Mouse (Mus musculus): Measurements from ENCODE around the gene Lce1g.

Gene Lce1g

GRCm38 (mm10) chr3:92752238-92752637, at the start of gene Lce1g:
Gene Lce1g (minus strand): TSS chr3:92752338.
- no peak for DNase-seq (ENCODE audit: extremely low spot score, low read depth, low spot score)

- DNase-seq (ENCODE audit: extremely low spot score, low read depth, low spot score): no peak
Observed at GRCm38 (mm10) chr3:92790414-92790813, 38.3 kb upstream of the Lce1g start, which contains the start of gene Lce1j. Gene Lce1j (minus strand): TSS chr3:92790514.

- DNase-seq (ENCODE audit: extremely low spot score, low read depth, low spot score): no peak
Observed at GRCm38 (mm10) chr3:92778799-92779198, 26.7 kb upstream of the Lce1g start, which contains the start of gene Lce1i. Gene Lce1i (minus strand): TSS chr3:92778899.

- DNase-seq (ENCODE audit: extremely low spot score, low read depth, low spot score): no peak
Observed at GRCm38 (mm10) chr3:92771573-92771972, 19.4 kb upstream of the Lce1g start.

GRCm38 (mm10) chr3:92764965-92765364, 12.8 kb upstream of the Lce1g start, which contains the start of gene Lce1h:
Gene Lce1h (minus strand): TSS chr3:92765065.
- no peak for DNase-seq (ENCODE audit: extremely low spot score, low read depth, low spot score)

- DNase-seq (ENCODE audit: extremely low spot score, low read depth, low spot score): no peak
Observed at GRCm38 (mm10) chr3:92753197-92753596, 1.1 kb upstream of the Lce1g start.

GRCm38 (mm10) chr3:92738996-92739395, 13.1 kb downstream of the Lce1g start, which contains the start of gene Gm38119:
Gene Gm38119 (minus strand): TSS chr3:92739096.
- no peak for DNase-seq (ENCODE audit: extremely low spot score, low read depth, low spot score)

- DNase-seq (ENCODE audit: extremely low spot score, low read depth, low spot score): no peak
Observed at GRCm38 (mm10) chr3:92722631-92723030, 29.5 kb downstream of the Lce1g start.

- DNase-seq (ENCODE audit: extremely low spot score, low read depth, low spot score): no peak
Observed at GRCm38 (mm10) chr3:92720250-92720649, 31.9 kb downstream of the Lce1g start, which contains the start of gene Lce1f. Gene Lce1f (minus strand): TSS chr3:92720350.

- no peak for DNase-seq (ENCODE audit: extremely low spot score, low read depth, low spot score)
Observed at GRCm38 (mm10) chr3:92715122-92715521, 37.0 kb downstream of the Lce1g start.

GRCm38 (mm10) chr3:92708974-92709373, 43.2 kb downstream of the Lce1g start, which contains the start of gene Lce1e:
Gene Lce1e (minus strand): TSS chr3:92709074.
- no peak for DNase-seq (ENCODE audit: extremely low spot score, low read depth, low spot score)
